Mouse (Mus musculus) bone marrow, adult 2 months (tissue): ENCODE results near the gene Nr2e1. TPM values are rescaled to one million over a fixed set of nuclear protein-coding genes. Genes with fewer than 3 reads are reported as not detected.

ENCODE experiments used
- H3K27ac ChIP-seq: fragments of 200-500 bp; 2 replicates; pipeline ENCODE4 v1.5.1; 2012; ENCODE audit warnings: low read depth, mild to moderate bottlenecking, control low read depth, inconsistent platforms, low read length; ENCODE audit not compliant: control insufficient read depth, poor library complexity, insufficient read depth
- H3K4me1 ChIP-seq: fragments of 200-500 bp; 2 replicates; pipeline ENCODE4 v1.6.1; 2011; ENCODE audit warnings: low read length; ENCODE audit not compliant: control insufficient read depth, insufficient read depth
- H3K4me3 ChIP-seq: fragments of 200-500 bp; replicated peaks from 2 replicates; pipeline ENCODE3; 2011; ENCODE audit warnings: mild to moderate bottlenecking, low read depth, low read length, control low read depth; ENCODE audit not compliant: control insufficient read depth
- CTCF ChIP-seq: fragments of 200-500 bp; IDR thresholded peaks from 2 replicates; pipeline ENCODE4 v1.5.1; 2011; ENCODE audit warnings: low read length, control low read depth; ENCODE audit not compliant: control insufficient read depth, insufficient read depth
- POLR2A ChIP-seq: fragments of 200-500 bp; IDR thresholded peaks from 2 replicates; pipeline ENCODE4 v1.6.1; 2011; ENCODE audit warnings: low read depth, mild to moderate bottlenecking, control low read depth, low read length, borderline replicate concordance; ENCODE audit not compliant: control insufficient read depth
- polyA plus RNA-seq: library from polyadenylated mRNA; stranded (reverse); fragments of >200 nt; gene quantifications from 2 replicates; pipeline ENCODE4 v1.2.4, GENCODE M21; 2011; ENCODE audit warnings: low replicate concordance; ENCODE audit not compliant: missing spikeins, insufficient read depth, insufficient read length

Gene Nr2e1
- polyA plus RNA-seq, 1 experiment: not detected

GRCm38 (mm10) chr10:42514125-42514524 lies 69.3 kb downstream of the Nr2e1 start:
- H3K4me3 ChIP-seq: no peak overlapping the region
- H3K4me1 ChIP-seq: peaks cover 1% of the 10 kb centered on the region; the same call in 1 of the 2 replicates
- H3K27ac ChIP-seq: no peak overlapping the region
- no peak for TF ChIP-seq CTCF
- TF ChIP-seq POLR2A: no peak

Other genes with a start within 250 kb of the Nr2e1 start
- 4.1 and 5.0 TPM in 2 replicates for gene Afg1l, start 105.1 kb downstream of the Nr2e1 start, polyA plus RNA-seq
- gene Snx3, start 81.6 kb downstream of the Nr2e1 start, polyA plus RNA-seq: 54.6 and 93.1 TPM in 2 replicates
- gene Ostm1, start 190 bp upstream of the Nr2e1 start, polyA plus RNA-seq: 11.5 and 16.3 TPM in 2 replicates
- gene Sec63, start 177.9 kb upstream of the Nr2e1 start, polyA plus RNA-seq: 46.1 and 66.4 TPM in 2 replicates